Mouse (Mus musculus) heart, embryonic 11.5 days (tissue): ENCODE data around the gene Mmrn2. TPM values are rescaled to one million over a fixed set of nuclear protein-coding genes. Genes with fewer than 3 reads are reported as not detected.
"Not testable (repeated sequence)": the region's sequence is repeated elsewhere in the genome, so short reads cannot be mapped to it uniquely, and the experiment has no call there.

ENCODE experiments used
- ATAC-seq: fragments of 200-750 bp; cut with Nextera tagmentation; replicated peaks from 2 replicates; pipeline ENCODE4 v1.8.0; 2017; ENCODE audit warnings: moderate library complexity; ENCODE audit not compliant: insufficient number of reproducible peaks, low FRiP score, low TSS enrichment
- H3K27ac ChIP-seq: fragments of 300-500 bp; sonication (generic); 2 replicates; pipeline ENCODE4 v1.5.1; 2014; ENCODE audit warnings: mild to moderate bottlenecking, low read depth, low read length
- H3K27me3 ChIP-seq: fragments of 300-500 bp; sonication (generic); 2 replicates; pipeline ENCODE4 v1.6.1; 2014; ENCODE audit warnings: mild to moderate bottlenecking, low read length, mixed read lengths; ENCODE audit not compliant: control insufficient read depth, insufficient read depth
- H3K36me3 ChIP-seq: fragments of 300-500 bp; sonication (generic); 2 replicates; pipeline ENCODE4 v1.6.1; 2014; ENCODE audit warnings: mild to moderate bottlenecking, low read length, moderate library complexity, mixed read lengths; ENCODE audit not compliant: control insufficient read depth, insufficient read depth
- H3K4me1 ChIP-seq: fragments of 300-500 bp; sonication (generic); 2 replicates; pipeline ENCODE4 v1.6.1; 2014; ENCODE audit warnings: low read length; ENCODE audit not compliant: control insufficient read depth, insufficient read depth
- H3K4me2 ChIP-seq: fragments of 300-500 bp; sonication (generic); 2 replicates; pipeline ENCODE4 v1.6.1; 2014; ENCODE audit warnings: mild to moderate bottlenecking, moderate library complexity
- H3K4me3 ChIP-seq: fragments of 300-500 bp; sonication (generic); 2 replicates; pipeline ENCODE4 v1.5.1; 2014; ENCODE audit warnings: low read depth, low read length
- H3K9ac ChIP-seq: fragments of 300-500 bp; sonication (generic); 2 replicates; pipeline ENCODE4 v1.6.1; 2014; ENCODE audit warnings: mild to moderate bottlenecking, low read depth, low read length, moderate library complexity
- H3K9me3 ChIP-seq: fragments of 300-500 bp; sonication (generic); replicated peaks from 2 replicates; pipeline ENCODE4 v1.6.1; 2016; ENCODE audit warnings: low read length; ENCODE audit not compliant: control insufficient read depth
- WGBS: fragments of 180-500 bp; shearing (Covaris S2); extraction: QIAGEN DNeasy Blood & Tissue Kit; methylation state at CpG from one replicate; pipeline ENCODE4 v1.1.7; 2014; ENCODE audit not compliant: insufficient replicate concordance; 5-methylcytosine and 5-hydroxymethylcytosine counted together
- polyA plus RNA-seq: library from polyadenylated mRNA; unstranded; fragments of >200 nt; fragmentation: Nextera tagmentation; extraction: Ambion mirVana; gene quantifications from 2 replicates; pipeline ENCODE4 v1.2.1, GENCODE M21; 2014

Mmrn2 gene
- polyA plus RNA-seq, 1 experiment from 2014 or later = 15.8 TPM

GRCm38 (mm10) chr14:34364254-34365146, 10.8 kb upstream of the Mmrn2 start:
- peak overlapping the region; percentile 81 for H3K4me2 ChIP-seq

GRCm38 (mm10) chr14:34365147-34365507, 10.1 kb upstream of the Mmrn2 start:
- Histone ChIP-seq H3K27me3 (no peaks in the 10 kb centered on the region; the same call in 1 of the 2 replicates), H3K27ac (no peak overlapping the region), H3K4me1 (peaks cover 4% of the 10 kb centered on the region; the same call in 1 of the 2 replicates), H3K4me3 (no peak overlapping the region), H3K36me3 (no peaks in the 10 kb centered on the region), H3K4me2 (no peak overlapping the region), H3K9ac (no peak overlapping the region), H3K9me3 (no peaks in the 10 kb centered on the region)
- 83% methylated on average over 2 of the region's 2 CpGs for WGBS
- no peak for ATAC-seq

More at GRCm38 (mm10) chr14:34364254-34365146, 10.8 kb upstream of the Mmrn2 start:
- H3K4me3 ChIP-seq = peak overlapping the region; percentile 48
- ATAC-seq, H3K27me3 ChIP-seq, H3K27ac ChIP-seq, H3K4me1 ChIP-seq, H3K36me3 ChIP-seq, H3K9me3 ChIP-seq: not testable (repeated sequence)
- WGBS = 84% methylated on average over 15 of the region's 15 CpGs
- peak overlapping the region; percentile 63 for H3K9ac ChIP-seq

- 47% methylated on average over 3 of the region's 3 CpGs for WGBS
- H3K4me3 ChIP-seq = no peak overlapping the region
- H3K9ac ChIP-seq = no peak overlapping the region
- no peaks in the 10 kb centered on the region for H3K27me3 ChIP-seq
- no peak for ATAC-seq
- H3K4me1 ChIP-seq = 0 out of 2 replicates have a peak, but pooled peaks cover 12% of the 10 kb centered on the region
- H3K27ac ChIP-seq = no peak overlapping the region
- no peaks in the 10 kb centered on the region for H3K9me3 ChIP-seq
- H3K36me3 ChIP-seq = no peaks in the 10 kb centered on the region
- no peak overlapping the region for H3K4me2 ChIP-seq
Measured at GRCm38 (mm10) chr14:34370203-34370602, 5.1 kb upstream of the Mmrn2 start.

- ATAC-seq = no peak
- Histone ChIP-seq H3K4me3 (no peak overlapping the region), H3K36me3 (no peaks in the 10 kb centered on the region), H3K4me2 (no peak overlapping the region), H3K9me3 (no peaks in the 10 kb centered on the region), H3K27ac (no peak overlapping the region), H3K9ac (no peak overlapping the region), H3K27me3 (no peaks in the 10 kb centered on the region), H3K4me1 (0 out of 2 replicates have a peak, but pooled peaks cover 12% of the 10 kb centered on the region)
- 81% methylated on average over 3 of the region's 3 CpGs for WGBS
Measured at GRCm38 (mm10) chr14:34370921-34371320, 4.3 kb upstream of the Mmrn2 start.

GRCm38 (mm10) chr14:34371763-34372162, 3.5 kb upstream of the Mmrn2 start:
- Histone ChIP-seq H3K36me3 (no peaks in the 10 kb centered on the region), H3K9ac (no peak overlapping the region), H3K4me3 (no peak overlapping the region), H3K4me1 (0 out of 2 replicates have a peak, but pooled peaks cover 12% of the 10 kb centered on the region), H3K27ac (no peak overlapping the region), H3K27me3 (no peaks in the 10 kb centered on the region), H3K9me3 (no peaks in the 10 kb centered on the region), H3K4me2 (no peak overlapping the region)
- WGBS = 71% methylated on average over 2 of the region's 2 CpGs
- no peak for ATAC-seq

- no peaks in the 10 kb centered on the region for H3K36me3 ChIP-seq
- no peaks in the 10 kb centered on the region for H3K9me3 ChIP-seq
- 76% methylated on average over 6 of the region's 6 CpGs for WGBS
- ATAC-seq = no peak
- 0 out of 2 replicates have a peak, but pooled peaks cover 12% of the 10 kb centered on the region for H3K4me1 ChIP-seq
- no peaks in the 10 kb centered on the region for H3K27me3 ChIP-seq
- no peak overlapping the region for H3K4me3 ChIP-seq
- no peak overlapping the region for H3K9ac ChIP-seq
- no peak overlapping the region for H3K27ac ChIP-seq
- no peak overlapping the region for H3K4me2 ChIP-seq
Measured at GRCm38 (mm10) chr14:34372646-34373045, 2.6 kb upstream of the Mmrn2 start.

- no peak for ATAC-seq
- WGBS = 65% methylated on average over 6 of the region's 6 CpGs
- Histone ChIP-seq H3K4me3 (no peak overlapping the region), H3K4me2 (no peak overlapping the region), H3K4me1 (peaks cover 18% of the 10 kb centered on the region), H3K36me3 (no peaks in the 10 kb centered on the region), H3K9ac (no peak overlapping the region), H3K27ac (no peak overlapping the region), H3K9me3 (no peaks in the 10 kb centered on the region), H3K27me3 (no peaks in the 10 kb centered on the region)
Measured at GRCm38 (mm10) chr14:34373581-34373980, 1.7 kb upstream of the Mmrn2 start.

- Histone ChIP-seq H3K36me3 (no peaks in the 10 kb centered on the region), H3K27ac (peak within 1 kb of the TSS; percentile 50; the same call in 1 of the 2 replicates), H3K4me3 (peak within 1 kb of the TSS; percentile 41), H3K9me3 (no peaks in the 10 kb centered on the region), H3K27me3 (no peaks in the 10 kb centered on the region), H3K9ac (peak within 1 kb of the TSS; percentile 67), H3K4me2 (peak within 1 kb of the TSS; percentile 57), H3K4me1 (peaks cover 24% of the 10 kb centered on the region)
- peak; percentile 45; the same call in 1 of the 2 replicates for ATAC-seq
- 44% methylated on average over 10 of the region's 10 CpGs for WGBS
Measured at GRCm38 (mm10) chr14:34374577-34374976, 688 bp upstream of the Mmrn2 start, which contains the start of gene Sncg. Gene Sncg, minus strand, starts transcription at chr14:34374789.
